Mouse (Mus musculus): ENCODE measurements around the gene Dach1.

The Dach1 gene

DNA sequence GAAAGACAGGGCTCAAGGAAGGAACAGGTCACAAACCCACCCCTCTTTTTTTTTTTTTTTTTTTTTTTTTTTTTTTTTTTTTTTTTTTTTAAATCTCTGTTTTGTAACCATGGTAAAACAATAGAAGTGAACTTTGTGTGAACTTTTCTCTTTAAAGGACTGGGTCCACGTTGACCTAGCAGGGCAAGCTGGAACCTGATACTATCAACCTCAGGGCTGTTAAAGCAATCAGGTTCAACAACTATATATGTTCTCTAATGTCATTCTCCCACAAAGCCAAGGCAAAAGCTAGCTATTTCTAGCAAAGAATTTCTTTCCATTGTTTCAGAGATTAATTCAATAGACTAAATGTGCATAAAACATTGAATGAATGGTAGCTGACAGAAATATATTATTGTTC, 134.3 kb downstream of the Dach1 start:
- DNase-seq (ENCODE audit: low spot score), result no peak

DNA sequence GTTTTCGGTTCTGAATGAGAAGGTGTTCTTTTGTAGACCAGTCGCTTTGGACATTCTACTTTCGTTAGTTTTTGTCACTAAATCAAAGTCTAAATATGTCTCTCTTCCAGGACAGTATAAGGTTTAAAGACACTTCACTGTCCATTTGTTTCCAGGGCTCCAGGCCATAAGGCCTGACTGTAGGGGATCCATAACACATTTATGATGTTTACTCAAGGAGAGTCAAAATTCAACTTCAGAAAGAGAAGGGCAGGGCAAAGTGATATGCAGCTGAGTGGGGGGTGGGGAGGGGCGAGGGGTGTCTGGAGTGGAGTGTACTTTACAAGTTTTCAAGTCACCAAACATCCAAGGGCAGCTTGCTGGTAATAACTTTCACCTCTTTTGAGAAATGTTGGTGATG, 146.0 kb downstream of the Dach1 start:
- no peak for DNase-seq (ENCODE audit: low spot score)

DNA sequence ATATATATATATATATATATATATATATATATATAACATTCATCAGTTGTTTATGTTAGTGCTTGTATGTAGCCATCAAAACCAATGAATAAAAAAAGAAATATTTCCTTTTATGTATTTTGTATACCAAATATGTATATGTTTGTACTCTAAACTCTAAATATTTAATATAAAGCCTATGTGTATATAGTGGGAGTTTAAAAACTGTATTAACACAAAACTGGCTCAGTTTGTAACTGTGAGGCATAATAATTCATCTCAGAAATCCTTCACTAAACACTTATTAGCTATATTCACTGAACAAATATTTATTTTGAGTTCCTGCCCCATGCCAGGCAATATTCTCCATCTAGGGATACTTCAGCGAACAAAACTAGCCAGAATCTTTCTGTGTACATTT, 155.5 kb downstream of the Dach1 start:
- no peak for DNase-seq (ENCODE audit: low spot score)

DNA sequence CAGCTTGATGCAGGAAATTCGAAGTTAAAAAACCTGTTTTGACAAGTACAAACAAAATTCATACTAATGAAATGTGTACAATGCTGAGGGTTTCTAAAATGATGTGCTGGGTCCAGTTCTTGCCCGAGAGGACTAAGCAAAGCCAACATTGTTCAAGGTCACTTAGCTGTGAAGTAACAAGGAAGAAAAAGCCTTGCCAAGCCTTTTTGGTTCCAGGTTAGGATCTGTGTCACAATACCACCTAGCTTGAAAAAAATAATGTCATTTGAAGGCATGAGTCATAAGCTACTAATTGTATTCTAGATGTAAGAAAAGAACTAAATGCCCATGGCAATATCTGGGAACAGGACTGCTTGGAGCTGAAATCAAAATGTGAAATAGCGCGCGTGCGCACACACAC, 161.1 kb downstream of the Dach1 start:
- DNase-seq (ENCODE audit: low spot score), result no peak

DNA sequence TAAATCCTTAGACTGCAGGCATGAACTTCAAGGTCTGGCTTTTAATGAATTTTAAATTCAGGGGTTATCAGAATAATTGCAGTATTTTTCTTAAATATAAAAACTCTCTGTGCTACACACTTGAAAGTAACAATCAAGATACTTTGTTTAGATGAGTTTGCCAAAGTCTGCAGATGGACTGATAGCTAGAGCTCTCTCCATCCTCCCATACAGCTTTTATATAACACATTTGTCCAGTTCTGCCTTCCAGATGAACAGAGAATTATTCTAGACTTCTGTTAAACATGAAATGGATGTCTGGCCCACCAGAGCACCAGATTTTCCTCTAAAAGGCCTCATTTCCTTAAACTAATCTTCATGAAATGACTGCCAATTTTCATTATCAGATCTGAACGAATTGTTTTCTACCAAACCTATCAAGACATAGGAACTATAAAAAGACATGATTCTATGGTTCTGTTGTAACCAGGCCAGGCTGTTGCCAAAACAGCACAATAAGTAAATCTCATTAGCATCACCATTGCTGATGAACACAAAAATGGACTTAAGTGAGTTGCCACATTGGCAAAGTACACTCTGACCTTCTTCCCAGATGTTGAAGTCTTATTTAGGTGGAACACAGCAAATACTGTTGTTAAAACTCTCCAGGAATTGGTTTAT, 167.4 kb downstream of the Dach1 start:
- no peak for DNase-seq (ENCODE audit: low spot score)

DNA sequence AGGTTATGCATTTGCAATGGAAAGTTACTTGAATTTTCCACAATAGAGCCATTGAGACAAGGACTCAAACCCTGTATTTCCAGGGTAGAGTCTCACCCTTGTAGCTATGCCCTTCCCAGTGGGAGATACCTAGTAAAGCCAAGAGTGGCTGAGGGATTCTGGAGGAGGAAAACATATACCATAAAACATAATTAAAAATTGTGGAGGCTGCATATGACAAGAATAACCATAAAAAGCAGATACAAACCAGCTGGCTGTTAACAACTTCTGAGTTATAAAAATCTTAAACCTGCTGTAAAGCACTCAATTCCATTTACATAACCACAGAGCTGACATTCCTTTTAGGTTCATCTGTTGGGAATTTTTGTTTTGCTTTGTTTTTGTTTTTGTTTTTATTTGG, 171.0 kb downstream of the Dach1 start:
- no peak for DNase-seq (ENCODE audit: low spot score)

DNA sequence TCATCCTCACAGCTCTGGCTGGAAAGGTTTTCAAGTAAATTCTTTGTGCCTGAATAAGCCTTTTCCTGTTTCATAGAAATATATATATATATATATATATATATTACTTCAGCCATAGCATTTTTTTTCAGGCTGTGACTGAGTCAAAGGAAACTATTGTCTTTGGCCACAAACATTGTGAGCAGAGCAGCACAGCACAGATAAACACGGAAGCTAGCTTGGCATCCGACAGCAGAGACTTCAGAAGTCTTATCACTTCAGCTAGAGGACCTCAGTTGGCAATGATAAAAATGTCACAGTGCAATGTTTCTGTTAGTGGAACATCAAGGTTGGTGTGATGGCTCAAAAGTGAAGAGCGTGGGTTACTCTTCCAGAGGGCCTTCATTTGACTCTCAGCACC, 186.3 kb downstream of the Dach1 start:
- no peak for DNase-seq (ENCODE audit: low spot score)

DNA sequence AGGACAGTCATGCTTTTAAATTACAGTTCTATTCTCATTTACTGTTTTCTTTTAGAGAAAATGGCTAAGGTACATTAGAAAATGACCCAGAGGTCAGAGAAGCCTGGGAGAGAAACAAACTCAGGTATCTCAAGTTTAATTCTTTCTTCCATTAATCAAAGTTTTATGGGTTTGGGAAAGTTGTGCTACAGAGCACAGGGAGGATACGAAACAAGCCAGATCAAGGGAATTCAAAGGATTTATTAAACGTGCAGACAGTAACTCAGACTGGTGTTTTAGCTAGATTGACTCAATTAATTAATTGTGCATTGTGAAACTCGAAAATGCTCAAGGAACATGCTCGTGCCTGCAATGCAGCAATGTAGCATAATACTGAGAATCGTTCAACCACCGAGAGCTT, 186.9 kb downstream of the Dach1 start:
- no peak for DNase-seq (ENCODE audit: low spot score)

DNA sequence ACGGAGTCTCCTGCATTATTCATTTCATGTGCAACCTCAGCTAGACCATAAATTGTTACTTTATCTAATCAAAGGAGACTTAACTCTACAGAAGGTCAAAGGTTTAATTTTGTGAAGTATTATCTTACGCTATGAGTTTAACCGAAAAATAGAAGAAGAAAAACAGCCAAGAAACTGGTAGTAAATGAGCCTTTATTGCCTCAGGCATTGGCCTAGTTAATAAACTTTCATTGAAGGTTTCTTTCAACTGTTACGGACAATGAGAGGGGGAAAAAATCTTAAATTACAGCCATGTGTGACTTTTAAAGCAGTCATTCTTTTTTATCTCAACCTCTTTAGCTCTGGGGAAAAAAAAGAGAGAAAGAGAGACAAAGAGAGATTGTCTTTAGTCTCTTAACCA, 188.7 kb downstream of the Dach1 start:
- no peak for DNase-seq (ENCODE audit: low spot score)

DNA sequence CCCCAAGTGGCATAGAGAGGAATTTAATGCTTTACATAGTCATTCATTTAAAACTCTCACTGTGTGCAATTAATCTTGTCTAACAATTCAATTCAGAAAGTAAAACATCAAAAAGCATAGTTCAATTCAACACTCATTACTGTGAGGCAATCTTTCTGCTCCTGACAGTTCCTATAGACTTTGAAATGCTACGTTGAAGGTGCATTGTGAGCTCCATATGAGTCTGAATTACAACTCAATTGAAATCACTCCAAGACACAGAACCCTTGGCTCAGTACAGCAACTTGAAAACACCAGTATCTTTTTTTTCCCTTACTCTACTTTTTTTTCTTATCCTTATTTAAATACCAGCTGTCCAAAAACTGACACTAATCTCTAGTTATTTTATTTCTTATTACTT, 193.5 kb downstream of the Dach1 start:
- no peak for DNase-seq (ENCODE audit: low spot score)

DNA sequence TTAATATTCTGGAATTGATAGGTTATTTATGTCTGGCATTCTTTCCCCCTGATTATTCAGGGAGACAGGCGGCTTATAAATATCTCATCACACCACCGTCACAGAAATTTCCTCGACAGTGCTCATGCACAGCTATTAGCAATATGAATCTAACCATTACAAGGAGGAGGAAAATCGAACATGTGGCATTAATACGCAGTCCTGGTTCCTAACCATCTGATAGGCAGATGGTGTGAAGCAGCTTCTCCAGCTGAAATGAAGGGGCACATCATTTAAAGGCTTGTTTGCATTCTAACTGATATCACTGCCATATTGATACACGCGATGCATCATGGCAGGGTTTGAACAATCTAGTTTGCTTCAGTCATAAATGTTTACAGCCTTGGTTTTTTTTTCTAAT, 194.1 kb downstream of the Dach1 start:
- no peak for DNase-seq (ENCODE audit: low spot score)

DNA sequence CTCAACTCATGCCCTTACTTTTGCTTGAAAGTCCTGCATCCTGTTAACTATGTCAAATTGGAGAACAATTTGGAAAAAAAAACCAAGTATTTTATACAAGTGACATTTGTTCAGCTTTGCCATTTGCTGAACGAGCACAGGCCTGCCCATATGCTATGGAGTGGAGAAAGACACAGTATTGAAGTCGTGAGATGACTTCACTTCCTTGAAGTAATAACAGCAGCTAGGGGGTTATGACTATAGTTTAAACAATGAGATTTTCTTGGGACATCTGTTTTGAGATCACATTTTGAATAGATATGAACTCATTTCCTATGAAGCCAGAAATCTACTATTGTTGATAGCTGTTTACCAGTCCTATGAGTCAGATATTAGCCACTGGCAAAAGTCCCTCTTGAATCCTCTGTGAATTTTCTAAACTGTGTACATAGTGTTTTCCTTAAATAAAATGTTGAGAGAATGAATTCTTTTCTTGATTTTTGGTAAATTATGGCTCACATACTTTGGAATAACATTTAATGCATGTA, 205.0 kb downstream of the Dach1 start:
- no peak for DNase-seq (ENCODE audit: low spot score)

DNA sequence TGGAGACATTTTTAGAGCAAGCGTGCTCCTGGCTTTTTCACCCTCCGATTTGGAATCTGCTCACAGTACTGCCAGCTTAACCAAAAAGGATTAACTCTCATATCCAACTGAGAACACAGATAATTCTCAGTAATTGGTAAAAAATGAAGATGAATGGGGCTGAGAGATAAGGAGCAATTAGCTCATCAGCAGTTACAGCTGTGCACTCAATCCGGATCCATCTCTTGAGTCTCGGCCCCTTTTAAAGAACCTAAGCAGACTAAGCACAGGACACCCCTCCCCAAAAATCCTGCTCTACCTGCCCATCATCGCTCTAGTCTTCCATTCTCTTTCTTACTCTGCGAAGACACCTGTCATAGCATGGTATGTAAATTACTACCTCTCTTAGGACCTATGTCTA, 205.9 kb downstream of the Dach1 start:
- no peak for DNase-seq (ENCODE audit: low spot score)

DNA sequence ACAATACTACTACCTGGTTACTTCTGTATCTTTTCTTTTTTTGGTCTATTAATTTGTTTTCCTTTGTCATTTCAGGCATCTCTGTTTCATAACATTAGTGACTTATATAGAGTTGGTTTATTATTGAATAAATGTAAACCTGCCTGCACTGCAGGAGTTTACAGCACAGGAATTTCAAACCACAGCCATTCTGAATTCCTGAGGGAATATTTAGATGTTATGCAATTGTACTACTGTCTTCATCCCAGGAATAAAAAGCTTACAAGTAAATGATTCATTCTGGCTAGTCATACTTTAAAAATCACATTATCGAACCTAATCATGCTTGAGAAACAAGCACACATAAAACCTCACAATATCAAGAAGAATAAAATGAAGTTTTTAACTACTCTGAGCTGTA, 213.2 kb downstream of the Dach1 start:
- no peak for DNase-seq (ENCODE audit: low spot score)

DNA sequence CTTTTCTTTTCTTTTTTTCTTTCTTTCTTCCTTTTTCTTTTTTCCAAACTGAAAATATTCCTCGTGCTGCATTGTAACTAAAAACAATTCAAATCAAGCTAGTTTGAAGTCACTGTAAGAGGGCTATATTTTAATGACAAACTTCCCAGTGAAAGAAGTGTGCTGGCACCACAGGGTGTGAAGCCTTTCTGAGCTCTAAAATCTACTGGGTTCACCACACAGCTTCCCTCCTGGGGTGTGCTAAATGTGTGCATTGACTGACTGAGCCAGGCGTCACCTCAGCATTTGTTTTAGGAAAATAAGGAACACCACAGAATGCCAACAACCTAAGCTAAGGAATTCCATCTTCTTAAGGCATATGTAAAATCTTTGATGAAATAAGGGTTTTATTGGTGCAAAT, 224.1 kb downstream of the Dach1 start:
- DNase-seq (ENCODE audit: low spot score), result no peak

DNA sequence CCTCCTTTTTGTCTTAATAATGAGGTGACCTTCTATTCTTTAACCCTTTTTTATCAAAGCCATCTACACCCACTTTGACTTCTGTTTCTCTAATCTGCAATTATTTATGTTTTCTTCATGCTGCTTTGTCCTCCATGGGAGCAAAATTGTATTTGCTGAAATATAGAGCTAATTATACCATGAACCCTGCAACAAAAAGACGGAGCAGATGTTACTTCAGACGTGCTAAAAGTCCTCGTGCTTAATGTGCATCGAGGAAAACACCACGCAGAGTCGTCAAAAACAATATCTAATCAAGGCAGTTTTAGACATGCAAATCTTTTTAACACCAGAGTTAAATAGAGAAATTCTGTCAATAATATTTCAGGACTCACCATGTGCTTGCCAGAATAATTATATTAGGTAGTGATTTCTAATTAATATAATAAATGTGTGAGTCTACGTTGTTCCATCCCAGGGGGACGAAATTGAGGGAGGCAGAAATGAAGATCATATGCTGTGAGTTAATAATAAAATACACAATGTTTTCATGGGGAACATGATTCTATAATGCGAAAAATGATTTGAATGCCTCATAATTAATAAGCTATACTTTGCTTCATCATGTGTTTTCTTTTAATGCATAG, 224.8 kb downstream of the Dach1 start:
- DNase-seq (ENCODE audit: low spot score), result no peak

DNA sequence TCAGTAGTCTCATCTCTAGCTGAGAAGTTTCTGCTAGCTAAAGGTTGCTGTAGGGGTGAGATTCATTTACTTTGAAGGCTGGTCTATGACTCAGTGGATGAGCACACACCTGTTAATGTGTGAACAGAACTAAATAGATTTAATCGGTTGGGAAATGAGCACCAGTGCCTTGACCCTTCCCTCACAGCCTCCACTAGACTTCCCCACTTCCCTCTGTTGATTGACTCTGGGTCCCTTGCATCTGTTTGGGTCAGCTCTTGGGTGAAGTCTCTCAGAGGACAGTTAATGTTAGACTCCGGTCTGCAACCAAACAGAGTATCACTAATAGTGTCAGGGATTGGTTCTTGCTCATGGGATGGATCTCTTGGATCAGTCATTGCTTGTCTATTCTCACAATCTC, 227.2 kb downstream of the Dach1 start:
- no peak for DNase-seq (ENCODE audit: low spot score)

DNA sequence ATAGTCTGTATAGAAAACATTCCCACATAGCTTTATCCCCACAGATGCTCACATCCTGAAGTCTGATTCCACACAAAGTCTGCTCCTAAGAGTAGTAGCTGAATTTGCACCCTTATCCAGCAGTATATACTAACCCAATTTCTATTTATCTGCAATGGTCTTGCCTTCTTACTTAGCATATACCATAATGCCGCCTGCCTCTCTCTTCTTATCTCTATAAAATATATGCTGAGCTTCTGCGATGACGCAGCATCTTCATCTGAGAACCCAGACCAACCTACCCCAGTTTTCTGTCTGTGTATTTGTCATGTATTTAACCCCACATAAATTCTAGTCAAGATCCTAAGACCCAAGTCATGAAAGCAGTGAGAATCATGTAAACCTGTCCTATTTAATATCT, 272.9 kb downstream of the Dach1 start:
- DNase-seq (ENCODE audit: low spot score), result no peak

DNA sequence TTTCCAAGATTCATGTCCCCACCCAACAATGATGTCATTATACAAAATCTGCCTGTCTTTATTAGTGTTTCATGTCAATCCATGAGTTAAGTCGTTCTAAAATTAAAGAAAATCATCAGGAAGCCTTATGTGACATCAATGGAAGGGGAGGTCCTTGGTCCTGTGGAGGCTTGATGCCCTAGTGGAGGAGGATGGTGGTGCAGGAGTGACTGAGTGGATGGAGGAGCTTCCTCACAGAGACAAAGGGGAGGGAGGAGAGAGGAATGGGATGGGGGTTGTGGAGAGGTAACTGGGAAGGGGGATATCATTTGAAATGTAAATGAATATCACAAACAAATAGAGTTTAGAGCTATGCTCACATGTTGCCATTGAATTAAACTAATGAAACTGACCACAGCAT, 287.6 kb downstream of the Dach1 start:
- no peak for DNase-seq (ENCODE audit: low spot score)

DNA sequence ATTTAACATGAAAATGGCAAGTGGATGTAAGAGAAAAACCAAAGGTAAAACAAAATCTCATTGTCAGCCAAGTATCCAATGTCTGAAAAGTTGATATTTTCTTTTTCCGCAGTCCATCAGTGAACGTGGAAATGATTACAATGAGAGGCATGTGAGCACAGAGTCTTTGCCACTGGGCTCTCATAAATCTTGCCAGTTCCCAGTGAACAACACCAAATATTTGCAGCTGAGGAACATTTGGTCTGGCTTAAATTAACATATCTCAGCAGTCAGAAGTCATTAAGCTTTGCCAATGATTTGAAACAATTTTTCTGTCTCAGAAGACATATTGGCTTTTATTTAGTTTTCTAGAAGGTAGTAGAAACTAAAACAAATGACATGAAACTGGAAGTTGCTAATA, 298.6 kb downstream of the Dach1 start:
- no peak for DNase-seq (ENCODE audit: low spot score)

DNA sequence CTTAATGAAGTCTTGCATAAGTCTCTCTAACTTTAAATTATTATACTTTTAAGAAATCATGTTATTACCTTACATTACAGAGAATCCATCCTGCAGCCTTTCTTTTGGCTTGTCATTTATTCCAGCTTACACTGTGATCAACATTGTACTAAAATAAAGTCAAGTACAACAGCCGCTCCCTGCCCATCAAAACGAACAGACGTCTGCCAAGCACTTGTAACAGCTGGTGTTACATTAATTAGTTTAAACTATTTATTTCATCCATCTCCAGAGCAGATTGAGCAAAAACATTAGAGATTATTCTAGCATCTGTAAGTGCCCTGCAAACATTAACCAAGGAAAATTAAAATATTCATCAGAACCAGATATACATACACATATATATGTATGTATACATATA, 311.2 kb downstream of the Dach1 start:
- no peak for DNase-seq (ENCODE audit: low spot score)

DNA sequence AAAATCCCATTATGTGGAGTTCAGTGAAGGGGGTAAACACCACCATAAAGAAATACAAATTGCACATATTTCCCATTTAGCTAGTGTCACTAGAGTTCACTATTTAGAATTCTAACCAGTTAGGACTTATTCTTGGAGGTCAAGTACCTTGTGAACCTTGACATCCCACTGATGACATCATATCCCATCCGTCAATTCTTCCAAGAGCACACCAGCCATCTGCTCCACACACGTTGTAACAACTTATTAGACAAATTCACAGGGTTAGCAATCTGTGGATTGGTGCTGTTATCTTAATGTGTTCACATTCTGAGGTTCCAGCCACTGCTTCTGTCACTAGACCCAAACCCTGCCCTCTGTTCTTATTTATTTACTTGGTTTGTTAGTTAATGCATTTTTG, 312.3 kb downstream of the Dach1 start:
- DNase-seq (ENCODE audit: low spot score), result no peak

DNA sequence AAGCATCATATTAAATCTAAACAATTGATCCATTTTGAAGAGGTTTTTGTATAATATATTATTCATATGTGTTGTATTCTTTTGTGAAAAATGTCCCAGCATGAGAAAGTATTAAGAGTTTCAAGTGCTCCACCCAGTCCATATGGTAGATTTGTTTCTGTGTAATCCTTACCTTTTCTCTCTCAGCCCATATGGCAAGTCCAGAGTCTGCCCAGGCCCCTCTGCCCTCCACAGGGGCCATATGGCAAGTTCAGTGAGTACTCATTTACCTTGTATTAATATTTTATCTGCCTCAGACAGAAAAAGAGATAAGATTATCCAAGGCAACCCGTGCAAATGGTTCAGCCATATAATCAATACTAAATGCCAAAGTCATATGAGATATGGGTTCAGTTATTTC, 314.2 kb downstream of the Dach1 start:
- DNase-seq (ENCODE audit: low spot score), result no peak

DNA sequence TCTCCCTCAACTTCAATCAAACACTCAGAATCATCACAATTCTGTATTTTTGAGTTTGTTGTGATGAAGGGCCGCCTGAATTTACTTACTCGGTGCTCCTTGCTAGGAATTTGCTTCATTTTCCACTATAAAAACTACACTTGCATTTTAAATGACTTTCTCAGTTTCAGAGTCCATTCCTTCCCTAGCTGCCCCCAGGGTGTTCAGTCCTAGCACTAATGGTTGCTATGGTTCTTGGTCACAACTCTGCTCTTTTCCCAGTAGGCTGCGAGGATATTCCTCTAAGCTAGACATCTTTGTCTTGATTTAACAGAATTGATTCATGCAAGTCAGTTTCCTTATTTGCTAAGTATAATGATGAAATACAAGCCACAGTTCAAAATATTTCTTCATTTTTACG, 319.1 kb downstream of the Dach1 start:
- DNase-seq (ENCODE audit: low spot score), result no peak
